Mouse (Mus musculus): ENCODE results near the gene Atad3a. TPM values are rescaled to one million over a fixed set of nuclear protein-coding genes. Genes with fewer than 3 reads are reported as not detected.

The Atad3a gene
- polyA plus RNA-seq (2015; fragmentation: Nextera tagmentation; extraction: Ambion mirVana) = 39.6 and 40.4 TPM in 2 replicates

- H3K4me3 ChIP-seq (ENCODE audit: low read depth, low read length) = peak within 1 kb of the TSS; percentile 66
- H3K36me3 ChIP-seq (ENCODE audit: control insufficient read depth, insufficient read depth) = peaks cover 25% of the 10 kb centered on the region
- H3K4me1 ChIP-seq (replicated peaks; ENCODE audit: control insufficient read depth, insufficient read depth, low read length) = no peaks in the 10 kb centered on the region
- H3K9ac ChIP-seq (ENCODE audit: low read depth, low read length) = peak within 1 kb of the TSS; percentile 56
- H3K27me3 ChIP-seq (replicated peaks; ENCODE audit: control insufficient read depth, insufficient read depth, low read length) = no peaks in the 10 kb centered on the region
- H3K4me2 ChIP-seq (replicated peaks; ENCODE audit: low read depth) = peak within 1 kb of the TSS; percentile 94
- H3K27ac ChIP-seq (ENCODE audit: low read depth, low read length) = peak within 1 kb of the TSS; percentile 80
- TF ChIP-seq CTCF (IDR thresholded peaks at IDR 0.05; ENCODE audit: low read depth) = no peak
- ATAC-seq = peak; percentile 97
- 1% methylated on average over 67 of the region's 68 CpGs for WGBS
- H3K9me3 ChIP-seq (ENCODE audit: control insufficient read depth) = no peaks in the 10 kb centered on the region
Measured at GRCm38 (mm10) chr4:155760613-155761355, at the start of gene Atad3a. TSS of gene Atad3a (minus strand) at chr4:155761093.

- H3K4me3 ChIP-seq (ENCODE audit: low read depth, low read length) = no peak overlapping the region
- H3K9ac ChIP-seq (ENCODE audit: low read depth, low read length) = no peak overlapping the region
- H3K36me3 ChIP-seq (ENCODE audit: control insufficient read depth, insufficient read depth) = peaks cover 31% of the 10 kb centered on the region
- ATAC-seq = no peak
- no peaks in the 10 kb centered on the region for H3K27me3 ChIP-seq (replicated peaks; ENCODE audit: control insufficient read depth, insufficient read depth, low read length)
- TF ChIP-seq CTCF (IDR thresholded peaks at IDR 0.05; ENCODE audit: low read depth) = no peak
- H3K4me1 ChIP-seq (replicated peaks; ENCODE audit: control insufficient read depth, insufficient read depth, low read length) = peaks cover 10% of the 10 kb centered on the region; the same call in 1 of the 2 replicates
- peak overlapping the region; percentile 24; the same call in 1 of the 2 replicates for H3K27ac ChIP-seq (ENCODE audit: low read depth, low read length)
- no peaks in the 10 kb centered on the region for H3K9me3 ChIP-seq (ENCODE audit: control insufficient read depth)
- WGBS = 64% methylated on average over 3 of the region's 3 CpGs
- no peak overlapping the region for H3K4me2 ChIP-seq (replicated peaks; ENCODE audit: low read depth)
Measured at GRCm38 (mm10) chr4:155807841-155808240, 46.9 kb upstream of the Atad3a start.

- Histone ChIP-seq H3K9me3 (ENCODE audit: control insufficient read depth) (no peaks in the 10 kb centered on the region), H3K36me3 (ENCODE audit: control insufficient read depth, insufficient read depth) (peaks cover 10% of the 10 kb centered on the region), H3K9ac (ENCODE audit: low read depth, low read length) (peak overlapping the region; percentile 76), H3K4me1 (replicated peaks; ENCODE audit: control insufficient read depth, insufficient read depth, low read length) (peaks cover 10% of the 10 kb centered on the region; the same call in 1 of the 2 replicates), H3K27me3 (replicated peaks; ENCODE audit: control insufficient read depth, insufficient read depth, low read length) (no peaks in the 10 kb centered on the region), H3K27ac (ENCODE audit: low read depth, low read length) (peak overlapping the region; percentile 79), H3K4me2 (replicated peaks; ENCODE audit: low read depth) (peak overlapping the region; percentile 69), H3K4me3 (ENCODE audit: low read depth, low read length) (peak overlapping the region; percentile 82)
- TF ChIP-seq CTCF (IDR thresholded peaks at IDR 0.05; ENCODE audit: low read depth) = no peak
- ATAC-seq = peak; percentile 94
- 0% methylated on average over 56 of the region's 58 CpGs for WGBS
Measured at GRCm38 (mm10) chr4:155803340-155804041, 42.6 kb upstream of the Atad3a start.

GRCm38 (mm10) chr4:155802741-155803339 lies 41.9 kb upstream of the Atad3a start, which contains the start of gene Mrpl20:
TSS of gene Mrpl20 (plus strand) at chr4:155802878.
- peak within 1 kb of the TSS; percentile 79 for H3K27ac ChIP-seq (ENCODE audit: low read depth, low read length)
- peaks cover 6% of the 10 kb centered on the region for H3K36me3 ChIP-seq (ENCODE audit: control insufficient read depth, insufficient read depth)
- peaks cover 10% of the 10 kb centered on the region; the same call in 1 of the 2 replicates for H3K4me1 ChIP-seq (replicated peaks; ENCODE audit: control insufficient read depth, insufficient read depth, low read length)
- H3K4me3 ChIP-seq (ENCODE audit: low read depth, low read length) = peak within 1 kb of the TSS; percentile 82
- H3K9ac ChIP-seq (ENCODE audit: low read depth, low read length) = peak within 1 kb of the TSS; percentile 76
- TF ChIP-seq CTCF (IDR thresholded peaks at IDR 0.05; ENCODE audit: low read depth) = peak; percentile 58
- no peak; the same call in 1 of the 2 replicates for ATAC-seq
- peak within 1 kb of the TSS; percentile 69 for H3K4me2 ChIP-seq (replicated peaks; ENCODE audit: low read depth)
- no peaks in the 10 kb centered on the region for H3K27me3 ChIP-seq (replicated peaks; ENCODE audit: control insufficient read depth, insufficient read depth, low read length)
- 5% methylated on average over 12 of the region's 12 CpGs for WGBS
- no peaks in the 10 kb centered on the region for H3K9me3 ChIP-seq (ENCODE audit: control insufficient read depth)

GRCm38 (mm10) chr4:155802075-155802474 lies 41.2 kb upstream of the Atad3a start:
- no peak overlapping the region for H3K27ac ChIP-seq (ENCODE audit: low read depth, low read length)
- WGBS = 100% methylated on average over 1 of the region's 1 CpGs
- H3K36me3 ChIP-seq (ENCODE audit: control insufficient read depth, insufficient read depth) = no peaks in the 10 kb centered on the region; the same call in 1 of the 2 replicates
- ATAC-seq = no peak
- H3K4me2 ChIP-seq (replicated peaks; ENCODE audit: low read depth) = no peak overlapping the region
- no peak overlapping the region for H3K9ac ChIP-seq (ENCODE audit: low read depth, low read length)
- H3K4me3 ChIP-seq (ENCODE audit: low read depth, low read length) = no peak overlapping the region
- H3K4me1 ChIP-seq (replicated peaks; ENCODE audit: control insufficient read depth, insufficient read depth, low read length) = peaks cover 10% of the 10 kb centered on the region; the same call in 1 of the 2 replicates
- H3K27me3 ChIP-seq (replicated peaks; ENCODE audit: control insufficient read depth, insufficient read depth, low read length) = no peaks in the 10 kb centered on the region
- H3K9me3 ChIP-seq (ENCODE audit: control insufficient read depth) = no peaks in the 10 kb centered on the region
- no peak for TF ChIP-seq CTCF (IDR thresholded peaks at IDR 0.05; ENCODE audit: low read depth)

- Histone ChIP-seq H3K9me3 (ENCODE audit: control insufficient read depth) (no peaks in the 10 kb centered on the region), H3K4me2 (replicated peaks; ENCODE audit: low read depth) (no peak overlapping the region), H3K27me3 (replicated peaks; ENCODE audit: control insufficient read depth, insufficient read depth, low read length) (no peaks in the 10 kb centered on the region), H3K27ac (ENCODE audit: low read depth, low read length) (no peak overlapping the region), H3K9ac (ENCODE audit: low read depth, low read length) (no peak overlapping the region), H3K4me1 (replicated peaks; ENCODE audit: control insufficient read depth, insufficient read depth, low read length) (no peaks in the 10 kb centered on the region), H3K36me3 (ENCODE audit: control insufficient read depth, insufficient read depth) (no peaks in the 10 kb centered on the region), H3K4me3 (ENCODE audit: low read depth, low read length) (no peak overlapping the region)
- WGBS = 55% methylated on average over 2 of the region's 2 CpGs
- no peak for TF ChIP-seq CTCF (IDR thresholded peaks at IDR 0.05; ENCODE audit: low read depth)
- no peak for ATAC-seq
Measured at GRCm38 (mm10) chr4:155793730-155794129, 32.8 kb upstream of the Atad3a start.

Measured in intestine, postnatal 0 days (tissue).